Mouse (Mus musculus): Measurements from ENCODE around the gene Apoe.

DNA sequence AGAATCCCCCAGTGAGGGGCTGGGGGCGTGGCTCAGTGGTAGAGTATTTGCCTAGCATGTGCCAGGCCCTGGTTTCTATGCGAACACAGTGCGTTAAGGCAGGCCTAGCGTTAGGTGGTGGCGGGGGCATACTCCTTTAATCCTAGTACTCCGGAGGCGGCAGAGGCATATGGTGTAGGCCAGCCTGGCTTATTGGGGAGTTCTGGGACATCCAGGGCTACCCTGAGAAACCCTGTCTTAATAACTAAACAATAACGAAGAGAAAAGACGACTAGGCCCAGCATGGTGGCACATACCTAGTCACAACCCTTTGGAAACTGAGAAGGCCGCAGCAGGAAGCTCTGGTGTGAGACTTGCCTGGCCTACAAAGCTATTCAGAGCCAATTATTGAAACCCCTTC is 10.9 kb downstream of the Apoe start:
- no peak for TF ChIP-seq HCFC1 (IDR thresholded peaks at IDR 0.05; ENCODE audit: borderline replicate concordance, insufficient read depth, low read length)
- TF ChIP-seq CHD2 (IDR thresholded peaks at IDR 0.05; ENCODE audit: low read depth, low read length): no peak
- TF ChIP-seq ZNF384 (IDR thresholded peaks at IDR 0.05; ENCODE audit: low read depth, low read length): no peak
